Mouse (Mus musculus) G1E (cell line): ENCODE data around the gene Srd5a2. TPM values are rescaled to one million over a fixed set of nuclear protein-coding genes. Genes with fewer than 3 reads are reported as not detected.

Experiments used
- ATAC-seq: 2 replicates; pipeline ENCODE4 v1.8.0; 2016; ENCODE audit warnings: mild to moderate bottlenecking; ENCODE audit not compliant: insufficient number of reproducible peaks, poor library complexity, low FRiP score, severe bottlenecking; ENCODE audit errors: extremely low read depth
- DNase-seq: peaks from one replicate; pipeline ENCODE4 v3.0.0; 2012; ENCODE audit warnings: low spot score
- H3K27me3 ChIP-seq: 2 replicates; pipeline ENCODE4 v1.6.1; 2012; ENCODE audit warnings: mild to moderate bottlenecking, low read length, inconsistent platforms; ENCODE audit not compliant: insufficient read depth
- H3K36me3 ChIP-seq: replicated peaks from 2 replicates; pipeline ENCODE3; 2012; ENCODE audit warnings: mild to moderate bottlenecking, inconsistent platforms
- H3K4me1 ChIP-seq: 2 replicates; pipeline ENCODE4 v1.6.1; 2012; ENCODE audit warnings: low read depth, low read length, inconsistent platforms, mixed read lengths; ENCODE audit not compliant: insufficient read depth
- H3K4me3 ChIP-seq: 2 replicates; pipeline ENCODE4 v1.5.1; 2012; ENCODE audit warnings: low read depth, mild to moderate bottlenecking, inconsistent platforms, low read length, moderate library complexity, mixed read lengths
- H3K9me3 ChIP-seq: replicated peaks from 2 replicates; pipeline ENCODE4 v1.6.1; 2012; ENCODE audit warnings: inconsistent platforms
- CTCF ChIP-seq: IDR thresholded peaks from 2 replicates; pipeline ENCODE4 v1.5.1; 2012; ENCODE audit warnings: low read depth, low read length, inconsistent platforms, mixed read lengths
- GATA1 ChIP-seq: IDR thresholded peaks from 2 replicates; pipeline ENCODE4 v1.6.1; 2012; ENCODE audit warnings: borderline replicate concordance, low read length, inconsistent platforms, mixed read lengths
- GATA2 ChIP-seq: IDR thresholded peaks from 2 replicates; pipeline ENCODE4 v1.6.1; 2012; ENCODE audit warnings: low read depth, low read length, inconsistent platforms, borderline replicate concordance
- POLR2AphosphoS5 ChIP-seq: IDR thresholded peaks from 2 replicates; pipeline ENCODE4 v1.6.1; 2012; ENCODE audit warnings: low read depth, low read length, inconsistent platforms; ENCODE audit not compliant: insufficient replicate concordance
- TAL1 ChIP-seq: conservative IDR thresholded peaks from 2 replicates; pipeline ENCODE4 v1.6.1; 2012; ENCODE audit warnings: low read depth, low read length, inconsistent platforms, mixed read lengths
- polyA plus RNA-seq: library from polyadenylated mRNA; stranded (reverse); fragments of >175 nt; gene quantifications from 2 replicates; pipeline ENCODE4 v1.2.3, GENCODE M21; 2012
- total RNA-seq, 2 experiments: library from RNA; stranded (forward) in 1 of 2; stranded (reverse) in 1 of 2; fragments of 200-1000 nt in 1 of 2; fragments of >200 nt in 1 of 2; fragmentation: Nextera tagmentation in 1 of 2; gene quantifications; 2 replicates each; pipeline ENCODE4 v1.2.3; 2014 to 2017

Srd5a2 gene
- total and polyA plus RNA-seq, 3 experiments: not detected

- no peak for ATAC-seq
- H3K4me1 ChIP-seq: peaks cover 3% of the 10 kb centered on the region
- H3K9me3 ChIP-seq: no peaks in the 10 kb centered on the region
- H3K36me3 ChIP-seq: no peaks in the 10 kb centered on the region
- TF ChIP-seq GATA2: no peak
- TF ChIP-seq CTCF: no peak
- no peak for TF ChIP-seq GATA1
- TF ChIP-seq POLR2AphosphoS5: no peak
- no peak for TF ChIP-seq TAL1
- DNase-seq: no peak
- no peaks in the 10 kb centered on the region for H3K27me3 ChIP-seq
- no peak overlapping the region for H3K4me3 ChIP-seq
These were observed 30.1 kb downstream of the Srd5a2 start for GRCm38 (mm10) chr17:74017649-74018048.

- DNase-seq (no peak), ATAC-seq (no peak)
- Histone ChIP-seq H3K36me3 (no peaks in the 10 kb centered on the region), H3K4me1 (no peaks in the 10 kb centered on the region; the same call in 1 of the 2 replicates), H3K4me3 (no peak overlapping the region), H3K9me3 (no peaks in the 10 kb centered on the region), H3K27me3 (no peaks in the 10 kb centered on the region)
- TF ChIP-seq POLR2AphosphoS5 (no peak), GATA1 (no peak), TAL1 (no peak), CTCF (no peak)
These were observed 32.6 kb downstream of the Srd5a2 start for GRCm38 (mm10) chr17:74015128-74015527.

GRCm38 (mm10) chr17:74008680-74009079 lies 39.0 kb downstream of the Srd5a2 start:
- no peaks in the 10 kb centered on the region for H3K27me3 ChIP-seq
- H3K4me1 ChIP-seq: no peaks in the 10 kb centered on the region
- TF ChIP-seq GATA2: no peak
- TF ChIP-seq GATA1: no peak
- TF ChIP-seq CTCF: no peak
- TF ChIP-seq TAL1: no peak
- TF ChIP-seq POLR2AphosphoS5: no peak
- peaks cover 5% of the 10 kb centered on the region; the same call in 1 of the 2 replicates for H3K9me3 ChIP-seq
- no peak overlapping the region for H3K4me3 ChIP-seq
- ATAC-seq (no peak), DNase-seq (no peak)
- H3K36me3 ChIP-seq: no peaks in the 10 kb centered on the region

GRCm38 (mm10) chr17:74007001-74007400 lies 40.7 kb downstream of the Srd5a2 start:
- Histone ChIP-seq H3K9me3 (peaks cover 5% of the 10 kb centered on the region; the same call in 1 of the 2 replicates), H3K27me3 (no peaks in the 10 kb centered on the region), H3K4me3 (no peak overlapping the region), H3K36me3 (no peaks in the 10 kb centered on the region), H3K4me1 (no peaks in the 10 kb centered on the region)
- TF ChIP-seq POLR2AphosphoS5: no peak
- TF ChIP-seq TAL1: no peak
- no peak for TF ChIP-seq GATA1
- no peak for TF ChIP-seq CTCF
- TF ChIP-seq GATA2: no peak
- ATAC-seq (no peak), DNase-seq (no peak)

GRCm38 (mm10) chr17:74002396-74002795 lies 45.3 kb downstream of the Srd5a2 start:
- Histone ChIP-seq H3K27me3 (no peaks in the 10 kb centered on the region), H3K36me3 (no peaks in the 10 kb centered on the region), H3K9me3 (peaks cover 10% of the 10 kb centered on the region; the same call in 1 of the 2 replicates), H3K4me1 (no peaks in the 10 kb centered on the region), H3K4me3 (no peak overlapping the region)
- ATAC-seq (no peak), DNase-seq (no peak)
- TF ChIP-seq GATA1 (no peak), CTCF (no peak), GATA2 (no peak), TAL1 (no peak), POLR2AphosphoS5 (no peak)

- no peak for TF ChIP-seq GATA1
- Histone ChIP-seq H3K4me3 (no peak overlapping the region), H3K9me3 (0 out of 2 replicates have a peak, but pooled peaks cover under 1% of the 10 kb centered on the region), H3K36me3 (no peaks in the 10 kb centered on the region), H3K4me1 (no peaks in the 10 kb centered on the region), H3K27me3 (no peaks in the 10 kb centered on the region)
- DNase-seq (no peak), ATAC-seq (no peak)
These were observed 51.6 kb downstream of the Srd5a2 start for GRCm38 (mm10) chr17:73995907-73996645.

GRCm38 (mm10) chr17:73991264-73991663 lies 56.5 kb downstream of the Srd5a2 start:
- no peak for ATAC-seq
- DNase-seq: no peak
- Histone ChIP-seq H3K9me3 (no peaks in the 10 kb centered on the region), H3K36me3 (no peaks in the 10 kb centered on the region), H3K4me3 (no peak overlapping the region), H3K27me3 (no peaks in the 10 kb centered on the region), H3K4me1 (no peaks in the 10 kb centered on the region)
- TF ChIP-seq CTCF: no peak
- no peak for TF ChIP-seq POLR2AphosphoS5
- no peak for TF ChIP-seq TAL1
- TF ChIP-seq GATA1: no peak
- no peak for TF ChIP-seq GATA2
